Mouse (Mus musculus) ES-Bruce4 (cell line): ENCODE measurements around the gene Cped1.

Source experiments
- CTCF ChIP-seq: IDR thresholded peaks from one replicate; pipeline ENCODE4 v1.8.1; 2011; ENCODE audit warnings: low read depth, low read length
- EP300 ChIP-seq: IDR thresholded peaks from 2 replicates; pipeline ENCODE4 v1.6.1; 2011; ENCODE audit warnings: low read depth, low read length; ENCODE audit not compliant: insufficient read depth
- POLR2A ChIP-seq: IDR thresholded peaks from one replicate; pipeline ENCODE4 v1.8.1; 2011; ENCODE audit warnings: low read length; ENCODE audit not compliant: insufficient read depth

DNA sequence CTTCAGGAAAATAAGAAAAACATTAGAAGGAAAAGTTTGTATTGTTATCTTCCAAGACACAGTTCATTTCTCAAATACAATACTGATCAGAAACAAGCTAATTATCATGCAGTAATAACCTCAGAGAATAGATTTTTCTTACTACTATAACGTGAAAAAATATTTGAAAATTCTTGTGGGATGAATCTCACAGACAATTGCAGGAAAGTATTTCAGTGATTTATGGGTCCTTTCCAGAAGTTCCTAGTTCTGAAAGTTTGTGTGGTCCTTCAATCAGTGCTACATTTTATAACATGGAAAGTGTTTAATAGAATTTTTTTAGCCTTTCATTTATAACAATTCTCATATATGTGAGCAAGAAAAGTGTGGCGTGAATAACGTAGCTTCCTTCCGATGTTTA lies 161.5 kb downstream of the Cped1 start:
- TF ChIP-seq CTCF (no peak), EP300 (no peak), POLR2A (no peak)
